Mouse (Mus musculus) myocyte (in vitro differentiated cells): ENCODE measurements around the gene Nrp2.

Source experiments
- CEBPB ChIP-seq: IDR thresholded peaks from 2 replicates; pipeline ENCODE4 v1.6.1; 2011; ENCODE audit warnings: mild to moderate bottlenecking, moderate library complexity; ENCODE audit not compliant: poor library complexity, insufficient read depth, severe bottlenecking
- E2F4 ChIP-seq: IDR thresholded peaks from one replicate; pipeline ENCODE4 v1.6.1; 2011; ENCODE audit warnings: mild to moderate bottlenecking, control low read depth, moderate library complexity; ENCODE audit not compliant: insufficient read depth
- MAX ChIP-seq: IDR thresholded peaks from one replicate; pipeline ENCODE4 v1.6.1; 2011; ENCODE audit warnings: low read depth, mild to moderate bottlenecking, control low read depth
- MYOD1 ChIP-seq, 3 experiments: IDR thresholded peaks; one replicate each; pipeline ENCODE4 v1.6.1; 2011; ENCODE audit warnings: control low read depth in 2 of 3, low read depth in 2 of 3, mild to moderate bottlenecking in 2 of 3, moderate library complexity in 1 of 3; ENCODE audit not compliant: insufficient read length in 2 of 3, control insufficient read depth in 1 of 3
- MYOG ChIP-seq, 3 experiments: IDR thresholded peaks; one replicate each; pipeline ENCODE4 v1.6.1; 2011; ENCODE audit warnings: control low read depth in 2 of 3, low read depth in 2 of 3, mild to moderate bottlenecking in 2 of 3; ENCODE audit not compliant: insufficient read length in 2 of 3, control insufficient read depth in 1 of 3, insufficient read depth in 1 of 3
- POLR2A ChIP-seq: IDR thresholded peaks from one replicate; pipeline ENCODE4 v1.6.1; 2011; ENCODE audit warnings: low read depth, mild to moderate bottlenecking, control low read depth, moderate library complexity; ENCODE audit not compliant: insufficient read length
- POLR2AphosphoS2 ChIP-seq: IDR thresholded peaks from one replicate; pipeline ENCODE4 v1.6.1; 2011; ENCODE audit warnings: low read depth, control low read depth; ENCODE audit not compliant: insufficient read length
- SRF ChIP-seq: IDR thresholded peaks from one replicate; pipeline ENCODE4 v1.6.1; 2011; ENCODE audit warnings: low read depth; ENCODE audit not compliant: control insufficient read depth, insufficient read length
- TCF12 ChIP-seq: IDR thresholded peaks from one replicate; pipeline ENCODE4 v1.6.1; 2011; ENCODE audit warnings: mild to moderate bottlenecking, control low read depth; ENCODE audit not compliant: poor library complexity, insufficient read depth, severe bottlenecking
- TCF3 ChIP-seq: IDR thresholded peaks from one replicate; pipeline ENCODE4 v1.6.1; 2011; ENCODE audit warnings: low read depth, control low read depth; ENCODE audit not compliant: insufficient read length
- USF1 ChIP-seq: IDR thresholded peaks from one replicate; pipeline ENCODE4 v1.6.1; 2011; ENCODE audit warnings: low read depth, mild to moderate bottlenecking, control low read depth, moderate library complexity

- TF ChIP-seq USF1 (no peak), TCF12 (no peak), POLR2A (no peak), MAX (no peak), SRF (no peak), CEBPB (no peak), E2F4 (no peak), MYOD1 (IDR thresholded peaks at IDR 0.05; ENCODE audit: control insufficient read depth in 1 of 3, insufficient read length in 2 of 3, low read depth in 2 of 3) (no peak), MYOG (IDR thresholded peaks at IDR 0.05; ENCODE audit: control insufficient read depth in 1 of 3, insufficient read depth in 1 of 3, insufficient read length in 2 of 3, low read depth in 2 of 3) (no peak), TCF3 (no peak), POLR2AphosphoS2 (no peak)
Observed at GRCm38 (mm10) chr1:62782155-62782554, 79.1 kb downstream of the Nrp2 start.
